Mouse (Mus musculus) lung, adult 2 months (tissue): ENCODE results near the gene Zfp362.

Source experiments
- CTCF ChIP-seq: fragments of 200-500 bp; IDR thresholded peaks from 2 replicates; pipeline ENCODE4 v1.5.1; 2011; ENCODE audit warnings: mild to moderate bottlenecking, low read length, control low read depth; ENCODE audit not compliant: insufficient read depth
- POLR2A ChIP-seq: fragments of 200-500 bp; IDR thresholded peaks from 2 replicates; pipeline ENCODE4 v1.6.1; 2011; ENCODE audit warnings: low read depth, mild to moderate bottlenecking, control low read depth, low read length, borderline replicate concordance; ENCODE audit errors: extremely low read depth

GRCm38 (mm10) chr4:128776568-128777289 is 29.1 kb downstream of the Zfp362 start:
- no peak for TF ChIP-seq POLR2A
- TF ChIP-seq CTCF: peak; percentile 94
